Mouse (Mus musculus): ENCODE measurements at regions not wholly inside any gene's neighbourhood (a gene's known extent, or its start where the extent isn't known, plus 50 kb on each side); places are given as distances from the start of the nearest gene placed in this dataset.

GRCm38 (mm10) chr2:115384414-115385180, 196.9 kb upstream of the BC052040 start:
- no peaks in the 10 kb centered on the region for H3K9me3 ChIP-seq (replicated peaks; ENCODE audit: insufficient read depth, low read length)
- no peak for TF ChIP-seq TCF12 (IDR thresholded peaks at IDR 0.05; ENCODE audit: low read depth, low read length)
- H3K27ac ChIP-seq (ENCODE audit: control insufficient read depth, low read depth, low read length): no peak overlapping the region
- no peaks in the 10 kb centered on the region for H3K27me3 ChIP-seq (ENCODE audit: control insufficient read depth in 1 of 2, insufficient read depth in 2 of 2, low read length in 2 of 2)
- H3K36me3 ChIP-seq (ENCODE audit: control insufficient read depth in 1 of 2, insufficient read depth in 2 of 2, low read length in 2 of 2): no peaks in the 10 kb centered on the region
- no peak for DNase-seq (ENCODE audit: low read depth, low spot score)
- no peaks in the 10 kb centered on the region for H3K4me1 ChIP-seq (ENCODE audit: control insufficient read depth in 1 of 2, insufficient read depth in 2 of 2, low read length in 2 of 2)
- H3K4me3 ChIP-seq (ENCODE audit: control insufficient read depth in 1 of 2, insufficient read depth in 1 of 2, low read depth in 2 of 2, low read length in 2 of 2): no peak overlapping the region
- H3K79me2 ChIP-seq (ENCODE audit: control insufficient read depth, insufficient read depth, low read length, poor library complexity): no peaks in the 10 kb centered on the region
- H3K9ac ChIP-seq (ENCODE audit: control insufficient read depth, low read depth, low read length, poor library complexity, severe bottlenecking): no peak overlapping the region

- no peak for TF ChIP-seq RCOR1 (IDR thresholded peaks at IDR 0.05; ENCODE audit: low read depth, low read length)
- TF ChIP-seq NRF1 (IDR thresholded peaks at IDR 0.05; ENCODE audit: insufficient read depth, low read depth, low read length, poor library complexity, severe bottlenecking): no peak
- no peak for TF ChIP-seq POLR2A (IDR thresholded peaks at IDR 0.05; ENCODE audit: control insufficient read depth in 1 of 2, insufficient read depth in 1 of 2, low read depth in 1 of 2, low read length in 2 of 2, poor library complexity in 1 of 2)
- no peak for TF ChIP-seq TCF12 (IDR thresholded peaks at IDR 0.05; ENCODE audit: low read depth, low read length)
- TF ChIP-seq UBTF (IDR thresholded peaks at IDR 0.05; ENCODE audit: borderline replicate concordance, insufficient read depth, low read depth, low read length): no peak
- no peak for TF ChIP-seq MAZ (IDR thresholded peaks at IDR 0.05; ENCODE audit: low read depth, low read length)
- TF ChIP-seq MXI1 (IDR thresholded peaks at IDR 0.05; ENCODE audit: low read depth, low read length): no peak
- TF ChIP-seq JUND (IDR thresholded peaks at IDR 0.05; ENCODE audit: low read depth, low read length): no peak
- no peak for TF ChIP-seq ZMIZ1 (IDR thresholded peaks at IDR 0.05; ENCODE audit: low read depth, low read length)
- no peak for TF ChIP-seq CHD1 (IDR thresholded peaks at IDR 0.05; ENCODE audit: low read depth, low read length)
- no peak for TF ChIP-seq ZKSCAN1 (IDR thresholded peaks at IDR 0.05; ENCODE audit: low read depth, low read length)
- TF ChIP-seq KAT2A (conservative IDR thresholded peaks at IDR 0.05; ENCODE audit: low read depth, low read length): no peak
- TF ChIP-seq RAD21 (IDR thresholded peaks at IDR 0.05; ENCODE audit: low read depth, low read length): no peak
- TF ChIP-seq SMC3 (IDR thresholded peaks at IDR 0.05; ENCODE audit: low read depth, low read length): no peak
- no peak for TF ChIP-seq USF1 (IDR thresholded peaks at IDR 0.05; ENCODE audit: low read depth, low read length)
- TF ChIP-seq GABPA (IDR thresholded peaks at IDR 0.05; ENCODE audit: low read depth, low read length): no peak
- no peak for TF ChIP-seq SIN3A (IDR thresholded peaks at IDR 0.05; ENCODE audit: low read length)
- TF ChIP-seq NELFE (IDR thresholded peaks at IDR 0.05; ENCODE audit: low read depth, low read length): no peak
- Histone ChIP-seq H3K4me1 (ENCODE audit: control insufficient read depth in 1 of 2, insufficient read depth in 2 of 2, low read length in 2 of 2) (no peaks in the 10 kb centered on the region), H3K36me3 (ENCODE audit: control insufficient read depth in 1 of 2, insufficient read depth in 2 of 2, low read length in 2 of 2) (no peaks in the 10 kb centered on the region), H3K4me3 (ENCODE audit: control insufficient read depth in 1 of 2, insufficient read depth in 1 of 2, low read depth in 2 of 2, low read length in 2 of 2) (no peak overlapping the region), H3K9me3 (replicated peaks; ENCODE audit: insufficient read depth, low read length) (no peaks in the 10 kb centered on the region), H3K79me2 (ENCODE audit: control insufficient read depth, insufficient read depth, low read length, poor library complexity) (no peaks in the 10 kb centered on the region), H3K27me3 (ENCODE audit: control insufficient read depth in 1 of 2, insufficient read depth in 2 of 2, low read length in 2 of 2) (no peaks in the 10 kb centered on the region), H3K27ac (ENCODE audit: control insufficient read depth, low read depth, low read length) (no peak overlapping the region), H3K9ac (ENCODE audit: control insufficient read depth, low read depth, low read length, poor library complexity, severe bottlenecking) (no peak overlapping the region)
- no peak for DNase-seq (ENCODE audit: low read depth, low spot score)
These were observed 196.0 kb upstream of the BC052040 start for GRCm38 (mm10) chr2:115385207-115386168.

All from MEL (cell line).